Mouse (Mus musculus) olfactory bulb, adult 2 months (tissue): ENCODE results near the gene Hist1h4b.

Experiments used
- CTCF ChIP-seq: fragments of 200-500 bp; IDR thresholded peaks from 2 replicates; pipeline ENCODE4 v1.5.1; 2012; ENCODE audit warnings: low read depth, mild to moderate bottlenecking, low read length, moderate library complexity; ENCODE audit not compliant: insufficient read depth
- POLR2A ChIP-seq: fragments of 200-500 bp; IDR thresholded peaks from 2 replicates; pipeline ENCODE4 v1.6.1; 2012; ENCODE audit warnings: mild to moderate bottlenecking, low read depth, low read length, moderate library complexity; ENCODE audit not compliant: insufficient read depth

- TF ChIP-seq CTCF (no peak), POLR2A (no peak)
Measured at GRCm38 (mm10) chr13:23766772-23767171, 10.0 kb downstream of the Hist1h4b start.
